Mouse (Mus musculus): ENCODE data around the gene Vamp8. TPM values are rescaled to one million over a fixed set of nuclear protein-coding genes. Genes with fewer than 3 reads are reported as not detected.

Gene Vamp8
- total RNA-seq, 2 experiments from 2014 or later = 70.1 to 102 TPM

- ATAC-seq (replicated peaks; ENCODE audit: low FRiP score, poor library complexity, severe bottlenecking) = 0 out of 2 replicates have a peak, but pooled peaks have one; percentile 45
Observed at GRCm38 (mm10) chr6:72409567-72409966, 19.1 kb upstream of the Vamp8 start.

DNA sequence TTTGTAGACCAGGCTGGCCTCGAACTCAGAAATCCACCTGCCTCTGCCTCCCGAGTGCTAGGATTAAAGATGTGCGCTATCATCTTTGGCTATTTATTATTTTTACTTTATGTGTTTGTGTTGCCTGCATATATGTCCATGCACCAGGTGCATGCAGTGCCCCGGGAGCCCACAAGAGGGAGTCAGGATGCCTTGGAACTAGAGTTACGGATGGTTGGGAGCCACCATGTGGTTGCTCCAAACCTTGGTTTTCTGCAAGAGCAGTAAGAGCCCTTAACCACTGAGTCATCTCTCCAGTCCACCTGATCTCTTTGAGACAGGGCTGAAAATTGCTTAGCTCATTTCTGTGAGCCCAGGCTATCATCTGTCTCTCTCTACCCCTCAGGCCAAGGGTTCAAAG, 16.6 kb upstream of the Vamp8 start:
- ATAC-seq (replicated peaks; ENCODE audit: low FRiP score, poor library complexity, severe bottlenecking) = peak; percentile 96

- no peak for ATAC-seq (replicated peaks; ENCODE audit: low FRiP score, poor library complexity, severe bottlenecking)
Observed at GRCm38 (mm10) chr6:72405356-72405755, 14.9 kb upstream of the Vamp8 start.

GRCm38 (mm10) chr6:72401875-72402274, 11.4 kb upstream of the Vamp8 start:
- ATAC-seq (replicated peaks; ENCODE audit: low FRiP score, poor library complexity, severe bottlenecking) = peak; percentile 88

GRCm38 (mm10) chr6:72399967-72400366, 9.5 kb upstream of the Vamp8 start:
- no peak for ATAC-seq (replicated peaks; ENCODE audit: low FRiP score, poor library complexity, severe bottlenecking)

- no peak for ATAC-seq (replicated peaks; ENCODE audit: low FRiP score, poor library complexity, severe bottlenecking)
Observed at GRCm38 (mm10) chr6:72396837-72397251, 6.3 kb upstream of the Vamp8 start.

DNA sequence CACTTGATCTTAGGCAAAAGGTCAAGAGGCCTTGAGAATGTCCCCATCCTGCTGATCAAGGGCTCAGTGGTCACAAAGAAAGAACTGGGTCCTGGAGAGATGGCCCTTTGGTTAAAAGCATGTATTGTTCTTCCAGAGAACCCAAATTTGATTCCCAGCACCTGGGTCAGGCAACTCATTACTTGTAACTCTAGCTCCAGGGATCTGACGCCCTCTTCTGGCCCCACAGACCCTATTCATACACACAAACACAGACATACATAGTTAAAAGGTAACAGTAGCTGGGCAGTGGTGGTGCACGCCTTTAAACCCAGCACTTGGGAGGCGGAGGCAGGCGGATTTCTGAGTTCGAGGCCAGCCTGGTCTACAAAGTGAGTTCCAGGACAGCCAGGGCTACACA, 1.8 kb upstream of the Vamp8 start:
- no peak for ATAC-seq (replicated peaks; ENCODE audit: low FRiP score, poor library complexity, severe bottlenecking)

- ATAC-seq (replicated peaks; ENCODE audit: low FRiP score, poor library complexity, severe bottlenecking) = peak; percentile 61
Observed at GRCm38 (mm10) chr6:72390795-72391521, 455 bp upstream of the Vamp8 start.

DNA sequence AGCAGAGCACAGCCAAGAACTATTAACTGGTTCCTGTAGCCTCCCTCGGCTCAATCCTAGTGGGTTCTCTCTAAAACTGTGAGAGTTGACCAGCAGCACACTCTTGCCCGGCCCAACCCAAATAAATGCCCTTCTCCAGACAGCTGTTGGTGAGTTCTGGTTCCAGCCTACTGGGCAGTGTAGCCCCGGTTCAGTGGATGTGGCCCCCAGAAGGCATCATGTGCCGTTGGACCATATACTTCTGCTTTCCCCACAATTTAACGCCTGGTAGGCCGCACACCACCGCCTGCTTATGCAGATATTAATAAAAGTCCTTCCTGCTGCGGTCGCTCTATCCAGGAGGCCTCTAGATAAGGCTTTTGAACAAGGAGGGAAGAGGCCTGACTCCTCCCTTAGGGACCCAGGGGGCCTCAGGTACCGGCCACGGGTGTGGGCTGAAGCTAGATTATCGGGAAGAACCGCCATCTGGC, 997 bp downstream of the Vamp8 start:
- ATAC-seq (replicated peaks; ENCODE audit: low FRiP score, poor library complexity, severe bottlenecking) = peak; percentile 80

- no peak for ATAC-seq (replicated peaks; ENCODE audit: low FRiP score, poor library complexity, severe bottlenecking)
Observed at GRCm38 (mm10) chr6:72388791-72389329, 1.6 kb downstream of the Vamp8 start.

GRCm38 (mm10) chr6:72388266-72388665, 2.2 kb downstream of the Vamp8 start:
- no peak for ATAC-seq (replicated peaks; ENCODE audit: low FRiP score, poor library complexity, severe bottlenecking)

DNA sequence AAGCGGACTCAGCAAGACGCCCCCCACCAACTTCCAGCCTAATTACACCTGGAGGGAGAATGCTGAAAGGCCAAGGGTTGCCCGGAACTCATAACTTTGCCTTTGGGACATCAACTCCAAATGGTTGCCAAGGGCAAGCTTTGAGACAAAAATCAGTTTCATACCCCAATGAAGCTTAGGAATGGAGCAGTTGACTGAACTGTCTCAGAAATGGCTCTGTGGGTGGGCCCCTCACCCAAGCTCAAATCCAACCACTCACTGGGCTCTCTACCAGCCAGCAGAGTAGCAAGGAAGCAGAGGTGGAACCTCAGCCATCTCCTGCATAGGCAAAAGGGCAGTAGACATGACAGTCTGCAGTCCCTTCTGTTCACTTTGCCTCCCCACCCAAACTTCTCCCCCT, 2.7 kb downstream of the Vamp8 start:
- no peak for ATAC-seq (replicated peaks; ENCODE audit: low FRiP score, poor library complexity, severe bottlenecking)

- ATAC-seq (replicated peaks; ENCODE audit: low FRiP score, poor library complexity, severe bottlenecking) = no peak
Observed at GRCm38 (mm10) chr6:72386561-72386960, 3.9 kb downstream of the Vamp8 start.

GRCm38 (mm10) chr6:72385258-72385657, 5.2 kb downstream of the Vamp8 start:
- ATAC-seq (replicated peaks; ENCODE audit: low FRiP score, poor library complexity, severe bottlenecking) = no peak

DNA sequence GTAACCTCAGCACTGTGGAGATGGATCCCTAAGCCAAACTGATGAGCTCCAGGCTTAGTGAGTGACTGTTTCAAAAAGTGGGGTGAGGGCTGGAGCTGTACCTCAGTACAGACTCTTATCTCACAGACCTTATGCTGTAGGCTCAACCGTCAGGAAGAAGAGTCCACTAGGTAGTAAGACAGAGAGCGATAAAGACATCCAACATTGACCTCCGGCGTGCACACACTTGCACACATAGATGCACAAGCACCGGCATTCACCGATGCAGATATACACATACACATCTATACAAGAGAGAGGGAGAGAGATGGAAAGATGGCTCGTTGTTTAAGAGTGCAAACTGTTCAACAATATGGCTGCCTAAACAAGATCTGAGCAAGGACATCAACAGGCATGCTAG, 6.6 kb downstream of the Vamp8 start:
- ATAC-seq (replicated peaks; ENCODE audit: low FRiP score, poor library complexity, severe bottlenecking) = peak; percentile 66

DNA sequence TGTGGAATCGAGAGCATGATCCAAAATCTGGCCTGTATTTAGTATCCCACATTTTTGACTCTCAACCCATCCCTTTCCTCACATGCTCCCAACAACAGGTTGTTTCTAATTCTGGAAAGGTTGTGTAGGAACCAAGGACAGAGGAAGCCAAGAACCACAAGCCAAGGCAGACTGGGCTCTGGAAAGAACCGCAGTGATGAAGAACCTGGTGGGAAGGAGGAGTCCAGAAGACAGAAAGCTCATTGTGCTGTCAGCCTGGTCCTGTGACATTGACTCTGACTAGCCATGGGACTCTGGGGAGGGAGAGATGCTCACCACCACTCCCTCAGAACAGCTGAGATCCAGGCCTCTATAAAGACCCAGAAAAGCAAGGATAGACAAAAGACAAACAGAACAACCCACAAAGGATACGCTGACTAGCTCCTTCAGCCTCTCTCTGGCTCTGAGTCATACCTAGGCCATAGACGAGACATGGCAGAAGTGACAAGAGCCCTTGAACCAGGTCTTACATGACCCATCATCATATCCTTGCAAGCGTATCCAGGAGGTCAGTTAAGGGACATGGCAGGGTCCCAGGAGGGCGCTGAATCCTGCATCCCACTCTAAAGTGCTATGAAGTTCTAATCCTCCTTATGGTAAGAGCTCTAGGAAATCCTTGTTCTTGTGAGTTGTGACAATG, 7.2 kb downstream of the Vamp8 start:
- no peak for ATAC-seq (replicated peaks; ENCODE audit: low FRiP score, poor library complexity, severe bottlenecking)

DNA sequence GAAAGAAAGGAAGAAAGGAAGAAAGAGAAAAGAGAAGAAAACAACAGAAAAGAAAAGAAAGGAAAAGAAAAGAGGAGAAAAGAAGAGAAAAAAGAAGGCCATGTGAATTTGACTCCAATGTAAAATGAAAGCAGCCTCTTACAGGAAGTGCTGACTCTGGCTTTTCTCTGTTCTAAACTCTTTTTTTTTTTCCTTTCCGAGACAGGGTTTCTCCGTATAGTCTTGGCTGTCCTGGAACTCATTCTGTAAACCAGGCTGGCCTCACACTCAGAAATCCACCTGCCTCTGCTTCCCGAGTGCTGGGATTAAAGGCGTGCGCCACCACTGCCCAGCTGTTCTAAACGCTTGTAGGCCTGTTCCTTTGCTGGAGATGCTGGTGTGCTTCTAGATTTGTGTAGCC, 8.0 kb downstream of the Vamp8 start:
- no peak for ATAC-seq (replicated peaks; ENCODE audit: low FRiP score, poor library complexity, severe bottlenecking)

GRCm38 (mm10) chr6:72380131-72380770, 10.3 kb downstream of the Vamp8 start, which contains the start of gene Vamp5:
Gene Vamp5 (minus strand): TSS chr6:72380468.
- ATAC-seq (replicated peaks; ENCODE audit: low FRiP score, poor library complexity, severe bottlenecking) = peak; percentile 82

- peak; percentile 33 for ATAC-seq (replicated peaks; ENCODE audit: low FRiP score, poor library complexity, severe bottlenecking)
Observed at GRCm38 (mm10) chr6:72379377-72380130, 10.9 kb downstream of the Vamp8 start.
